Comparison of ENCODE assay signal across 30 mouse cellular contexts in the genomic region with DNA sequence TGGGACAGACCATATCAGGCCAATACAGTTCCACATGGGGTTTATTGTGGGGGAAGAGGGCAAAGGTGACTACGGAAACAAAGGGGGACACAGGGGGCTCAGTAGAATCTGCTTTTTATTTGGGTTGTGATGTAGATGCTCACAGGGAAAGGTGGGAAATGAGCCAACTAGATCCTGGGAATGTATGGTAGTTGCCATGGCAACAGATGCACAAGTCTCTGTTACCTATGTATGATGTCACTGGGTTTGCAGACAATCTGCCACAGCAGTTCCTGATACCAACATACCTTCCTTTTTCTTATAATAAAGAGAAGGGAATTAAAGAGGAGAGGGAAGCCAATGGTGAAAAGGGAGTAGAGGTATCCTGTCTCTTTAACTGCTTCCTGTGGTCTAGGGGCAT. TPM values are rescaled to one million over a fixed set of nuclear protein-coding genes. Genes with fewer than 3 reads are reported as not detected.
DNase-seq lines count a peak whose midpoint lies in the region; ATAC-seq and TF ChIP-seq lines count a peak whose summit lies in the region.
"Had no signal": no experiment of that assay in that cellular context is flagged by ENCODE, and none has a peak within 500 bp of the region (broad histone marks: within the 10 kb centered on the region; RNA-seq: fewer than 3 reads in every experiment).

No protein-coding gene starts in this region.

- no peaks in the 10 kb centered on the region for H3K9me3 ChIP-seq in forebrain, embryonic 16.5 days (ENCODE audit: control insufficient read depth, low read length)
- no peaks in the 10 kb centered on the region for H3K9me3 ChIP-seq in forebrain, embryonic 11.5 days (ENCODE audit: control insufficient read depth, low read length)
- no peaks in the 10 kb centered on the region for H3K9me3 ChIP-seq in hindbrain, postnatal 0 days (ENCODE audit: low read length)
- H3K9me3 ChIP-seq in hindbrain, embryonic 13.5 days, result no peaks in the 10 kb centered on the region
- H3K9me3 ChIP-seq in midbrain, embryonic 16.5 days (replicated peaks; ENCODE audit: control insufficient read depth, low read length, poor library complexity, severe bottlenecking), result no peaks in the 10 kb centered on the region
- H3K9me3 ChIP-seq in midbrain, embryonic 11.5 days (ENCODE audit: control insufficient read depth, low read length), result no peaks in the 10 kb centered on the region
- H3K9me3 ChIP-seq: embryonic facial prominence, embryonic 10.5 days; embryonic facial prominence, embryonic 13.5 days; hindbrain, embryonic 10.5 days had no signal

- peak; percentile 45; the same call in 1 of the 2 replicates for ATAC-seq in forebrain, embryonic 16.5 days
- ATAC-seq in forebrain, embryonic 11.5 days (replicated peaks; ENCODE audit: low FRiP score), result no peak
- ATAC-seq in hindbrain, postnatal 0 days, result peak; percentile 53; the same call in 1 of the 2 replicates
- no peak for ATAC-seq in hindbrain, embryonic 13.5 days (ENCODE audit: low FRiP score)
- ATAC-seq in midbrain, embryonic 16.5 days, result peak; percentile 76; the same call in 1 of the 2 replicates
- no peak for ATAC-seq in midbrain, embryonic 11.5 days (ENCODE audit: low FRiP score)
- ATAC-seq: CD4-positive, CD25-positive, alpha-beta regulatory T cell, adult 4 months; hindbrain, embryonic 16.5 days; inflammation-experienced regulatory T-cells, adult 6 months; intestine, embryonic 16.5 days had no signal

- DNase-seq in forebrain, embryonic 11.5 days (ENCODE audit: low spot score), result no peak
- peak; percentile 33 for DNase-seq in hindbrain, postnatal 0 days (ENCODE audit: low spot score)
- no peak for DNase-seq in midbrain, embryonic 11.5 days (ENCODE audit: low spot score, missing footprints)
- no peak for DNase-seq in left cerebral cortex, adult 8-10 months (ENCODE audit: low spot score in 2 of 2)
- DNase-seq: adrenal gland, adult 2 months; adrenal gland, postnatal 14 days; cerebellum, adult 11-12 months; cerebellum, adult 8-10 months; cerebellum, postnatal 10 days; cerebellum, postnatal 36 days; embryo, embryonic 11 days; gastrocnemius, adult 2 months; gastrocnemius, postnatal 14 days; heart, adult 11 months; heart, postnatal 36 days; kidney, adult 18-20 months had no signal

- H3K36me3 ChIP-seq in forebrain, embryonic 16.5 days (ENCODE audit: control insufficient read depth, insufficient read depth), result no peaks in the 10 kb centered on the region
- H3K36me3 ChIP-seq in forebrain, embryonic 11.5 days (ENCODE audit: control insufficient read depth, insufficient read depth, low read length), result no peaks in the 10 kb centered on the region
- no peaks in the 10 kb centered on the region for H3K36me3 ChIP-seq in hindbrain, postnatal 0 days (ENCODE audit: insufficient read depth, low read length)
- no peaks in the 10 kb centered on the region for H3K36me3 ChIP-seq in hindbrain, embryonic 13.5 days
- H3K36me3 ChIP-seq in midbrain, embryonic 16.5 days (ENCODE audit: control insufficient read depth, insufficient read depth, low read length), result no peaks in the 10 kb centered on the region
- no peaks in the 10 kb centered on the region for H3K36me3 ChIP-seq in midbrain, embryonic 11.5 days (ENCODE audit: control insufficient read depth, insufficient read depth, low read length)
- H3K36me3 ChIP-seq: embryonic facial prominence, embryonic 10.5 days; embryonic facial prominence, embryonic 13.5 days; hindbrain, embryonic 10.5 days had no signal

- H3K4me3 ChIP-seq in forebrain, embryonic 16.5 days (replicated peaks; ENCODE audit: low read length), result no peak overlapping the region
- H3K4me3 ChIP-seq in forebrain, embryonic 11.5 days (ENCODE audit: low read depth, low read length), result no peak overlapping the region
- no peak overlapping the region for H3K4me3 ChIP-seq in hindbrain, postnatal 0 days (ENCODE audit: low read length)
- H3K4me3 ChIP-seq in hindbrain, embryonic 13.5 days, result no peak overlapping the region
- H3K4me3 ChIP-seq in midbrain, embryonic 16.5 days (ENCODE audit: low read depth, low read length), result no peak overlapping the region
- no peak overlapping the region for H3K4me3 ChIP-seq in midbrain, embryonic 11.5 days (ENCODE audit: low read depth, low read length)
- H3K4me3 ChIP-seq: embryonic facial prominence, embryonic 10.5 days; embryonic facial prominence, embryonic 13.5 days; erythroblast, embryonic 14.5 days; gastrocnemius, adult 2 months; hindbrain, embryonic 10.5 days had no signal

- no peaks in the 10 kb centered on the region for H3K27me3 ChIP-seq in forebrain, embryonic 16.5 days (replicated peaks; ENCODE audit: control insufficient read depth, insufficient read depth, low read length)
- H3K27me3 ChIP-seq in forebrain, embryonic 11.5 days (ENCODE audit: control insufficient read depth, insufficient read depth, low read length), result no peaks in the 10 kb centered on the region
- H3K27me3 ChIP-seq in hindbrain, postnatal 0 days (ENCODE audit: insufficient read depth, low read length), result no peaks in the 10 kb centered on the region
- H3K27me3 ChIP-seq in hindbrain, embryonic 13.5 days, result no peaks in the 10 kb centered on the region
- H3K27me3 ChIP-seq in midbrain, embryonic 16.5 days (ENCODE audit: control insufficient read depth, insufficient read depth, low read depth, low read length), result no peaks in the 10 kb centered on the region
- no peaks in the 10 kb centered on the region for H3K27me3 ChIP-seq in midbrain, embryonic 11.5 days (ENCODE audit: control insufficient read depth, insufficient read depth, low read length)
- H3K27me3 ChIP-seq: embryonic facial prominence, embryonic 13.5 days had no signal

- H3K27ac ChIP-seq in forebrain, embryonic 16.5 days (ENCODE audit: low read length), result no peak overlapping the region
- no peak overlapping the region for H3K27ac ChIP-seq in forebrain, embryonic 11.5 days (ENCODE audit: low read depth, low read length)
- H3K27ac ChIP-seq in hindbrain, postnatal 0 days, result no peak overlapping the region
- H3K27ac ChIP-seq in hindbrain, embryonic 13.5 days, result no peak overlapping the region
- H3K27ac ChIP-seq in midbrain, embryonic 16.5 days (ENCODE audit: low read length), result no peak overlapping the region
- no peak overlapping the region for H3K27ac ChIP-seq in midbrain, embryonic 11.5 days (ENCODE audit: low read depth, low read length)
- H3K27ac ChIP-seq: embryonic facial prominence, embryonic 10.5 days; embryonic facial prominence, embryonic 13.5 days; gastrocnemius, adult 2 months; hindbrain, embryonic 10.5 days had no signal

- no peaks in the 10 kb centered on the region for H3K4me1 ChIP-seq in forebrain, embryonic 16.5 days (replicated peaks; ENCODE audit: control insufficient read depth, insufficient read depth, low read length)
- H3K4me1 ChIP-seq in forebrain, embryonic 11.5 days (replicated peaks; ENCODE audit: control insufficient read depth, insufficient read depth, low read length), result no peaks in the 10 kb centered on the region
- H3K4me1 ChIP-seq in hindbrain, postnatal 0 days (ENCODE audit: insufficient read depth, low read length), result no peaks in the 10 kb centered on the region
- H3K4me1 ChIP-seq in hindbrain, embryonic 13.5 days (replicated peaks), result no peaks in the 10 kb centered on the region
- no peaks in the 10 kb centered on the region for H3K4me1 ChIP-seq in midbrain, embryonic 16.5 days (ENCODE audit: control insufficient read depth, insufficient read depth, low read length)
- H3K4me1 ChIP-seq in midbrain, embryonic 11.5 days (ENCODE audit: control insufficient read depth, insufficient read depth, low read length), result no peaks in the 10 kb centered on the region
- H3K4me1 ChIP-seq: embryonic facial prominence, embryonic 10.5 days; embryonic facial prominence, embryonic 13.5 days; hindbrain, embryonic 10.5 days had no signal

- 93% methylated on average over 1 of the region's 1 CpGs for WGBS in forebrain, embryonic 16.5 days
- 94% methylated on average over 1 of the region's 1 CpGs for WGBS in forebrain, embryonic 11.5 days
- 88% methylated on average over 1 of the region's 1 CpGs for WGBS in hindbrain, postnatal 0 days
- 95% methylated on average over 1 of the region's 1 CpGs for WGBS in hindbrain, embryonic 13.5 days
- WGBS in midbrain, embryonic 16.5 days, result 91% methylated on average over 1 of the region's 1 CpGs
- 89% methylated on average over 1 of the region's 1 CpGs for WGBS in midbrain, embryonic 11.5 days

- no peak overlapping the region for H3K4me2 ChIP-seq in forebrain, embryonic 16.5 days (ENCODE audit: low read length)
- no peak overlapping the region for H3K4me2 ChIP-seq in forebrain, embryonic 11.5 days (ENCODE audit: low read depth, low read length, severe bottlenecking)
- H3K4me2 ChIP-seq in hindbrain, postnatal 0 days (ENCODE audit: low read depth, low read length), result no peak overlapping the region
- no peak overlapping the region for H3K4me2 ChIP-seq in hindbrain, embryonic 13.5 days
- no peak overlapping the region for H3K4me2 ChIP-seq in midbrain, embryonic 16.5 days (ENCODE audit: low read length)
- no peak overlapping the region for H3K4me2 ChIP-seq in midbrain, embryonic 11.5 days
- H3K4me2 ChIP-seq: embryonic facial prominence, embryonic 13.5 days; heart, embryonic 11.5 days had no signal

- TF ChIP-seq CTCF in hindbrain, postnatal 0 days (IDR thresholded peaks at IDR 0.05; ENCODE audit: low read depth), result no peak

- no peak overlapping the region for H3K9ac ChIP-seq in forebrain, embryonic 16.5 days (replicated peaks; ENCODE audit: low read depth, low read length)
- H3K9ac ChIP-seq in forebrain, embryonic 11.5 days (ENCODE audit: low read length), result no peak overlapping the region
- no peak overlapping the region for H3K9ac ChIP-seq in hindbrain, postnatal 0 days (replicated peaks; ENCODE audit: low read length)
- H3K9ac ChIP-seq in hindbrain, embryonic 13.5 days, result no peak overlapping the region
- H3K9ac ChIP-seq in midbrain, embryonic 16.5 days (ENCODE audit: low read depth, low read length), result no peak overlapping the region
- H3K9ac ChIP-seq in midbrain, embryonic 11.5 days (ENCODE audit: low read length), result no peak overlapping the region
- H3K9ac ChIP-seq: embryonic facial prominence, embryonic 13.5 days had no signal

RNA-seq across cellular contexts. Expression of gene Trdn, which starts 14.8 kb away (rescaled TPM):
- 0.21 and 0.33 TPM in 2 replicates for polyA plus RNA-seq in forebrain, embryonic 16.5 days (2015; fragmentation: Nextera tagmentation; extraction: Ambion mirVana)
- polyA plus RNA-seq in forebrain, embryonic 11.5 days (2014; fragmentation: Nextera tagmentation; extraction: Ambion mirVana), result 0.04 TPM in 1 of 2 replicates, not detected in the other
- 0.42 TPM in 1 of 2 replicates, not detected in the other for total RNA-seq in hindbrain, postnatal 0 days (2014; rRNA removed)
- polyA plus RNA-seq in hindbrain, postnatal 0 days (2015; fragmentation: Nextera tagmentation; extraction: Ambion mirVana), result 0.13 TPM in 1 of 2 replicates, not detected in the other
- polyA plus RNA-seq in hindbrain, embryonic 13.5 days (2015; fragmentation: Nextera tagmentation; extraction: Ambion mirVana), result 0.21 and 0.34 TPM in 2 replicates
- 0.13 TPM in 1 of 2 replicates, not detected in the other for polyA plus RNA-seq in midbrain, embryonic 16.5 days (2015; fragmentation: Nextera tagmentation; extraction: Ambion mirVana)
- not detected in 2 replicates for polyA plus RNA-seq in midbrain, embryonic 11.5 days (2014; fragmentation: Nextera tagmentation; extraction: Ambion mirVana)
- total RNA-seq in left cerebral cortex, adult 8-10 months (2022), result 1 to 10 TPM in 2 of 4 experiments, under 1 TPM in 2; 0.61 to 1.3 (median 0.90) TPM
- total RNA-seq: adrenal gland, adult 2 months; adrenal gland, postnatal 14 days; MEL had no signal
- polyA plus RNA-seq: adrenal gland, adult 2 months; CD4-positive, CD25-positive, alpha-beta regulatory T cell, adult 4 months; cortical plate, adult 2 months; embryonic facial prominence, embryonic 10.5 days; erythroblast, embryonic 14.5 days; hindbrain, embryonic 10.5 days; hindbrain, embryonic 16.5 days; inflammation-experienced regulatory T-cells, adult 6 months; intestine, embryonic 16.5 days had no signal

Comparison
In these comparisons a context has a peak if more than half of its experiments do, and no peak if none do; other contexts are left out.
1. ATAC-seq: peak in forebrain, embryonic 16.5 days (single experiment), hindbrain, postnatal 0 days (single experiment) and midbrain, embryonic 16.5 days (single experiment); none in forebrain, embryonic 11.5 days (single experiment), hindbrain, embryonic 13.5 days (single experiment) and midbrain, embryonic 11.5 days (single experiment).